Mouse (Mus musculus) retina, embryonic 14.5 days (tissue): ENCODE measurements around the gene Smg6.
"Not testable (repeated sequence)": the region's sequence is repeated elsewhere in the genome, so short reads cannot be mapped to it uniquely, and the experiment has no call there.

ENCODE experiments used
- DNase-seq: peaks from one replicate; pipeline ENCODE4 v3.0.0-alpha.2; 2015; ENCODE audit warnings: low spot score

Smg6 gene

DNA sequence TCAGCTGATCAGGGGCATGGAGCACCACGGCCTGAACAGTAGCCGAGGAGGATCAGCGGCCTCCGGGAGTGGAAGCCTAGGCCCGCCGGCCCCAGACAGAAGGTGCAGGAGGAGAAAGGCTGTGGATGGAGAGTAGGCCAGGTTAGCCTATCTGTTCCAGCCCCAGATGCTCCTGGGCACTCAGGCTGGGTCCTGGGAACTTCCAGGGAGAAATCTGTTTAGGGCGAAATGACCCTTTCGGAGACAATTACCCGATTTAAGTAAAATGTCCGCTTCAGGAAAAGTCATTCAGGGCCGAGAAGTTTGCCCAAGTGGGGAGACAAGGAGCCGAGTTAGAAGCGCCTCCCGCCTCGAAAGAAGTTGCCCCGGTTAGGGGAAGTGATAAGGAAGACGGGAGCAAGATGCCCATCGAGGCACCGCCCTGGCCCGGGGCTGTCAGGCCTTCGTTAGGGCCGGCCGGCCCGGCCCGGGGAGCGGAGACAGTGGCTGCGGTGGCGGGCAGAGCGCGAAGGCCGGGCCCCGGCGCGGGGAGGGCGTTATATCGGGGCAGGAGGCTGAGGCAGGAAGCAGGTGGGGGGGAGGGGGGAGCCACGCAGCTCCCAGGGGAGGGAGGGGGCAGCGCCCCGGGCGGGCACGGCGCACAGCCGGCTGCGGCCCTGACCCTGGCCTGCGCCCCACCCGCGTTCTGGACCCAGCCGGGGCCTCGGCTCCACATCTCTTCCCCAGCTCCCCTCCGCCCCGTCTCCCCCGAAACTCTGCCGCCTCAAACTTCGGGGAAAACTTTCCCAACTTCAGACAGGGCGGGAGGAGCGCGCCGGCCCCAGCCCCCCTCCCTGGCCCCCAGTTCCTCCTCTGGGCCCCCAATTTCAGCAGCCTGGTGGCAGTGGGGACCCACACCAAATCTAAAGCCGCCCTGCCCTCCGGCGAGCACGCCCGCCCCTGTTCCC lies 242.3 kb downstream of the Smg6 start:
- DNase-seq: no peak

DNA sequence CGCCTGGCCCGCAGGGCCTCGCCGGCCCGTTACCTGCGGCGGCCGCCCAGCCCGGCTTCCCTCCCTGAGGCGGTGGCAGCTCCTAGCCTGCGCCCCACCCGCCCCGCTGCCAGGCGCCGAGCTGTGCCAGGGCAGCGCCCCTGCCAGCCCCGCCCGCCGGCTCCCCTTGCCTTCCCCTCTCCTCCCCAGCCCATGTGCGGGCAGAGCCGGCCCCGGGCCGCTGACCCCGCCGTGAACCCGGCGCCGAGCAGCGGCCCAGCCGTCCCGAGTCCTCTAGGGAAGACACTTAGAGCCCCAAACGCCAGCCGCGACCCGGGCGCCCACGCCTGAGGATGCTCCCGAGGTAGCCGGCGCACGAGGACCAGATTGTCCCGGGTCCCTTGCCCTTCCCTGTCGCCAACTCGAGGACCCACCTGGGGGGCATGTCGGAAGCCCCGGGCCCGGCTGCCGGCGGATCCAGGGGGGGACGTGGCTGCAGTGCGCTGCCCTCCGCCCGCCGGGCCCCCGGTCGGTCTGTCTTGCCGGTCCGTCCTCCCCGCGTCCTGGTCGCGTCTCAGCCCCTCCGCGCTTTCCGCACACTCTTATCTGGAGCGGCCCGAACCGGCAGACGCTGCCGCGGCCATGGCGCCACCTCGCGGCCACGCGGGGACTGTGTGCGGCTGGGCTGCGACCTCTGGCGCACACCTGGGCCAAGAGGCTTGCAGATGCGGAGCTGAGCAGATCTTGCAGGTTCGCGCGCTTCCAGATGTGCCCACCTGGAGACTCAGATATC lies 243.2 kb downstream of the Smg6 start:
- peak; percentile 80 for DNase-seq

DNA sequence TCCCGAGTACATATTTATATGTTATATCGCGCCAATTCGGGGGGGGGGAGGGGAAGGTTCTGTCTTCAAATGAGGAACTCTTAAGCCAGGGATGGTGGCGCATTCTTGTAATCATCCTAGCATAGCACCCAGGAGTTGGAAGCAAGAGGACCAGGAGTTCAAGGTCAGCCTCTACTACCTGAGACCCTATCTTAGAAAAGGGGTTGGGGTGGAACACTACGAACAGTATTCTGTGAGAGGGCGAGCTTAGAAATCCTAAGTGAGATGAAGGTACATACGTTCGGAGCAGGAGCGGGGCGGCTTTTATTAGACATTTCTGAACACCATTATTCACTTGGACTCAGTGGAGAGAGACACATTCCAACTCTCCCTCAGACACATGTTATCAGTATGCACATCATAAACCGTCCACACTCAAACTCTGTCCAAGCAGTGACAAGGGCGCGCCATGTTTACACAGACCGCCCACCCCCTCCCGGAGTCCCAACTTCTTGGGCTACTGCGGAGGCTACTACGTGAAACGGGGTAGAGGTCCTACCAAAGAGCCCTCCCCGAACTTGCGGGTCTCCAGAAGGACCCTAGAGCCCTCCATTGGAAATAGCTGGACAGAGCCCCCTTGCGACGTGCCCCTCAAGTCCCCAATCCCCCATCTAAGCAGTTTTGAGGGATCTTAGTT lies 243.9 kb downstream of the Smg6 start, which contains the start of gene Hic1:
Hic1 (minus strand) TSS at position 115 of the 676 bp plus-strand sequence.
- DNase-seq: no peak

DNA sequence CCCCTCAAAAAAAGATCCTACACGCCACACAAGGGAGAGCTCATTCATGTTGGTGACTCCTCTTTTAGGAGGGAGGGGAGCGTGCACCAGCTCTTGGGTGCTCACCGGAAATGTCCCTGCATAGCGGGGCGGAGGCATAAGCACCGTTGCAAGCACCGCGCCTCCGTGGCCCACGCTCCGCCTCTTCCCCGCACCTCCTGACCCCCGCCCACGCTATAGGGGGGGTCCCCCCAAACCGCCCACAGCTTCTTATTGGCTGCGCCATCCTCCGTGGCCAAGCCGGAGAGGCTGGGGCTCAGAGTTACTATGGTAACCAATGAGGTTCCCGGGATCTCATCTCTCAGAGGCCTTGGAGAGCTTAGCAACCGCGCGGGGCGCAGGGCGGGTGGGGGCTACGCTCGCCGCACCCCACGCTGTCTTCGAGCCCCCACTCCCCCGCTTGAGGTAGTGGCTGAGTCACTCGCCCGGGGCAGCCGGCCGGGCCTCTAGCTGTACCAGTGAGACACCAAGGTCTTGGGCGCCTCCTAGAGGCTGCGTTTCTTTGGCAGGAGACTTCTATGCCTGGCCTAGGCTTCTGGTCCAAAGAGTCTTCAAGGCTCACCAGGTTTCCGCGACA lies 244.6 kb downstream of the Smg6 start:
- peak; percentile 95 for DNase-seq

DNA sequence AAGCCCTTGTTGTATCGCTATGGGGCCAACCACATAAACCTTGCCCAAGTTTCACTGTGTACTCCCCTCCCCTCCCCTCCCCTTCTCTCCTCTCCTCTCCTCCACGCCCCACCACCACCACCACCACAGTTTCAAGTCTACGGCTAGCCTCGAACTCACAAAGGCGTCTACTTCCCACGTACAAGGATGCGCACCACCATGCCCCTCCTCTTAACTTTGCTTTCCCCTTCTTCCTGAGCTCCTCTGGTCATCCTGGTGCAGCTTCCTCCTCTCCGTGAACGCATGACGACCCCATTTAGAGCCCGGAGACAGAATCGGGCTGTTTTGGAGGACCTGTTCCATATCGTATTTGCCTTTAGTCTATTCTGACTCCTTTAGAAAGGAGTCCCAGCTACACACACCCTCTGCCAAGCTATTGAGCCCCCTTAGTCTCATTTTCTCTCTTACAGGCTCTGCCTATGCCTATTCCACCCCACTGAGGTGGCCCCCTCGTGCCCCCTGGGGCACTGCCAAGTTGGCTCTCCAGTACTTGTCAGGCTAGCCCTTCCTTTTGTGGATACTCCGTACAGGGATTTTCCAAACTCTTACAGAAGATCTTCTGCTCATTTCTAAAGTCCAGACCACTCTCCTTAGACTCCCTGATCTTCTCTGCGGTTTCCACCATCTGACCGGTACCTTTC lies 245.7 kb downstream of the Smg6 start:
- no peak for DNase-seq

DNA sequence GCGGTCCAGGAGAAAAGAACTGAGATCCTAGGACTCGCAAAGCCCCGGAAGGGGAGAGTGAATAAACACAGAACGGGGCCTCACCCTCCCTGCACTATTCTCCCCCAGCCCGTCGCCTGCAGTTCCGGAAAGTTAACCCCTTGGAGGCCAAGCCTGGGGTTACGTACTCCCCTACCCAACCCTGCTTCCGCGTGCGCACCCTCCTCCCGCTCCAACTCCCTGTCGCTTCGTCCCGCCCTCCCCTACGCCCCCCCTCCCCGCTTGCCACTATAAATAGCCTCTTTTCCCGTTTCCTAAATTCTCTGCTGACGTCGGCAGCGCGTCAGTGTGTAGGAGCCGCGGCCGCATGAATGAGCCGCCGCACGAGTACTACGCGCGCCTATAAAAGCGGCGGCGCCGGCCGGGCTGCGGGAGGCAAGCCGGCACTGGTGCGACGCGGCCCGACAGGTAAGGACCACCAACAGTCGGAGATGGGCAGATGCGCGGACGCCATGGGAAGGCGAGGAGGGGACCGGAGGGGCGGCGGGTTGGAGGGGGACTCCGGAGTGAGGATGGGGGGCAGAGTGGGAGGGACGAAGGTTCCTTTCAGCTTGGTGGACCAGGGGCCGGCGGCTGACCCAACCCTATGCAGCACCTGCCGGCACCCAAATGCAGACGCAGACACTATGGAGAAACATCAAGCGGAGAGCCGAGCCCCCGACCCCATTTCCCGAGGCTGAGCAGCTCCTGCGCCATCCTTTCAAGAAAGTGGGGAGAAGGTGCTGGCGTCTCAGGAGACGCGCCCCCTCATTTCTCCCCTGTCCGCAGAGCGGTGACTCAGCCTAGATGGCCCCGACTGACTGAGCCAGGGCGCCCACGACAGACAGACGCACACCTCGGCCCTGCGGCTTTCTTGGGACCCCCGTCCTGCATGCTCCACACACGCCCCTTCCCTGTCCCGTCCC lies 246.8 kb downstream of the Smg6 start:
- no peak for DNase-seq

DNA sequence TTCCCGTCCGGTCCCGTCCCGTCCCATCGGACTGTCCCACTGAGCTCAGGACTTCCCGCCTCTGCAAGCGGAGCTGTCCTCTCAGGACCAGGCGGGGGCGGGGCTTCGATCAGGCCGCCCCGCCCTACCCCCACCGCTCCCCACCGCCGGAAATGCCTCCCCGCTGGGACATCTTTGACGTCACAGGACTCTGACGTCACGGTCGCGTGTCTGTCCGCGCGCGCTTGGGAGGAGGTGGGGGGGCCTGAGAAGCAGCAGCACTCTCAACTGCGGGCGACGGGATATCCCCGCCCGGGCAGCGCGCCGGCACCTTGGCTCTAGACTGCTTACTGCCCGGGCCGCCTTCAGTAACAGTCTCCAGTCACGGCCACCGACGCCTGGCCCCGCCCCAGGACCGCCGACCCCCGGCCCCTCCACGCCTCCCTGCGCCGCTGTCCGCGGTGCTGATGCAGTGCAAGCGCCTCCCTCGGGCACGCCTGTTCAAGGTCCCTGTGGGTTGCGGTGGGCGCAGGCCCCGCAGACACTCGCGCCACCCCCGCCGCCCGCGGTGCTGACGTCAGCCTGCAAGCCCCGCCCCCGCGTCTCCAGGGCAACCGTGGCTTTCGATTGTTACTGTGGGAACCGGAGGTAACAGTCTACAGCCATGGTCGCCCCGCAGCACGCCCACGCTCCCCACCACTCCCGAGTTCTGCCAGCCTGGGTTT lies 247.6 kb downstream of the Smg6 start:
- peak; percentile 84 for DNase-seq

DNA sequence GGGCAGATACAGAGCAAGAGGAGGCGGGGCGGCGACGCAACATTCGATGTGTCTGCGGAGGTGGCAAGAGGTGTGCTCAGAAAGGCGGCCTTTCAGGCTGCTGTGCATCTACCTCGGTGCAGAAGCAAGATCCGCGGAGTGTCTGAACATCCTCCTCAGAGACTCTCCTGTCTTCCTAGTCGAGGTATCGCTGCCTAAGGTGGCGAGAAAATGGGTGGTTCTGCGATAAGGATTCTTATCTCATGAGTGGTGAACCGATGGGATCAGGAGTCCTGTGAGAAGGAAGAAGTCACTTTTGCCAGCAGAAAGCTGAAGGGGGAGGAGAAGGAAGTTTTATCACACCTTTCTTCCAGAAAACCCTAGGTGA lies 248.2 kb downstream of the Smg6 start:
- DNase-seq: no peak

DNA sequence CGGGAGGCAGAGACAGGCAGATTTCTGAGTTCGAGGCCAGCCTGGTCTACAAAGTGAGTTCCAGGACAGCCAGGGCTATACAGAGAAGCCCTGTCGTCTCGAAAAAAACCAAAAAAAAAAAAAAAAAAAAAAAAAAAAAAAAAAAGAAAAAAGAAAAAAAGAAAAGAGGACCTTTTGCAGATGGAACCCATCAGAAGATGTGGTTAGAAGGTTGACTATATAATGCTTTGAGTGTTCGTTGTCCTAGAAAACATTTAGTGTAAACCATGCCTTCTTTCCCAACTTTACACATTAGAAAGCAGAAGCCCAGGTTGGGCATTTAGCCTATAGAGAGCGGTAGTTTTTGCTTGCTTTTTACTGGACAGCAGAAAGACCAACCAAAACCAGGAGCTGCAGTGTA lies 249.0 kb downstream of the Smg6 start:
- not testable (repeated sequence) for DNase-seq

DNA sequence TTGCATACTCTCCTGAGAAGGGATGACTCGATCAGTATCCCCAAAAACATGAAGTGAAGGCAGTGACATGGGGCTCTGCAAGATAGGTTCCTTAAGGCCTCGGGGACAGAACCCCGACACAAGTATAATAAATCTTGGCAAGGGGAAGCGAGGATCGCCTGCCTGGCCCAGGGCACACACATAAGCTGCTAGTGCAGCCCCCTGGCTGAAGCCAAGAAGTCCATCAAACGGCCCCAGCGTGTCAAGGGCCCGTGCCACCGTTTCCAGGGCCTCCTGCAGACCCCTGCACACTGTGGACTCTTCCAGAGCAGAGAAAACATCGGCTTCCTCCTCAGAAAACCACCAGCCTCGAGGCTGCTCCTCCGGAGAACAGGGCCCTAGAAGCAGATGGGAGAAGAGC lies 252.4 kb downstream of the Smg6 start:
- no peak for DNase-seq

DNA sequence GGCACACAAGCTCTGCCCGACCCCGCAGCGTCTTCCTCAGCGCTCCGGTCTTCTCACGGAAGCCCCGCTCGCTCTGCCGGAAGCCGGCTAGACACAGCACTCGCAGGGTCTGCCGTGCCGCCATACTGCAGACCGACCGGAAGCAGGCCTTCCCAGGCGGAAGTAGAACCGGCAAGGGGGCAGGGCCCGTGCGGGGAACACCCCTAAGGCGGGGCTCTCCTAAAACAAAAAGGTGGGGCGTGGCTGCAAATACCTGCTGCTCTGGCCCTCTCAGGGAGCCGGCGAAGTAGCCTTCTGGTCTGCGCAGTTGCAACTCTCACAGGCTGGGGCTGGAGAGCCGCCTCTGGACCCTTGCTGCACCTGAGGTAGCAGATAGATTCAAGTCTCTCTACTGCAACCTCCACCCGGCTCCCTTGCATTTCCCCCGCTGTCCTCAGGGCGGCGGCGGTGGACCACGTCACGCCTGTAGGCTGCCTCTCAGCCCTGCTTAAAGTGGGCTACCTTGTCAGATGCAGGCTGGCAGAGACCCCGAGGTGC lies 253.1 kb downstream of the Smg6 start, which contains the start of gene Ovca2:
Ovca2 (minus strand) TSS at position 164 of the 537 bp plus-strand sequence.
- DNase-seq: peak; percentile 92

DNA sequence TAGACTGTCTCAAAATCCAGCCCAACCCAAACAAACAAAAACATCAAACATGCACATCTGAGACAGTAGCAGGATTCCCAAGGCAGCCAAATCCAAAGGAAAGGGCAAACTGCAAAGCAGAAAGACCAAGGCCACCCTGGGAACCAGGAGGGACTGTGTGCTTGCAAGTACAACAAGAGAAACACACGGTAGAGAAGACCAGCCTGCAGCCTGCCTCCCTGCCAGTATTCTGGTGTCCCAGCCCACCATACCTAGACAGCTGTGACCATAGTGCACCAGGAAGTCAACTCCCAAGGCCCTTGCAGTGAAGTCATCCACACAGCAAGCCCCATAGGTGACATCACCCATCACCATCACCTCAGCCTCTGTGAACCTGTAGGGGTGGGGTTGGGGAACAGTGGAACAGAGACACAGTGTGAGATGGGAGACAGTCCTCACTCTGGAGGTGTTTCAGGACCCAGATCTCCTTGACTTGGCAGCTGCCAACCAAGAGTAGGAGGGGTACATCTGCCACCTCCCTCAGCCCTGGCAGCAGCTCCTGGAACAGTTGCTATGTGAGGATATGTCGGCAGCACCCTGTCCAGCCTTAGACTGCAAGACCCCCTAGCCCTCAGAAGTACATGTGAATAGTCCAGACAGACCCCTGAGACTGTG lies 258.4 kb downstream of the Smg6 start:
- no peak for DNase-seq

DNA sequence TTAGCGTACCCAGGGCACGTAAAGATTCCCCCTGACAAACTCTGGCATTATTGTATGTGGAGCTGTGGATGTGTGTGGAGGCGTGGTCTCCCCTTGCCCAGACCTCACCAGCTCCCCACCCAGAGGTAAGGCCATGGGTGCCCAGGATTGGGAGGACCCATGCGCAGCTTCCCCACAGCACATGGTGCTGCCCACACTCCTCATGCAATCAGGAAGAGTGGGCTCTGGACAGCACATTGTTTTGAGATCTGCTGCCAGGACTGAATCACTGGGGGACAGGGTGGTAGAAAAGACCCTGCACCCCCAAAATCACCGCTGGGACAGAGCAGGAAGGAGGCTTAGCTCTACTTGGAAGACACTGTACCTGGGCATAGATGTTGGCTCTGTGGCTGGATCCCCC lies 258.9 kb downstream of the Smg6 start:
- DNase-seq: no peak

DNA sequence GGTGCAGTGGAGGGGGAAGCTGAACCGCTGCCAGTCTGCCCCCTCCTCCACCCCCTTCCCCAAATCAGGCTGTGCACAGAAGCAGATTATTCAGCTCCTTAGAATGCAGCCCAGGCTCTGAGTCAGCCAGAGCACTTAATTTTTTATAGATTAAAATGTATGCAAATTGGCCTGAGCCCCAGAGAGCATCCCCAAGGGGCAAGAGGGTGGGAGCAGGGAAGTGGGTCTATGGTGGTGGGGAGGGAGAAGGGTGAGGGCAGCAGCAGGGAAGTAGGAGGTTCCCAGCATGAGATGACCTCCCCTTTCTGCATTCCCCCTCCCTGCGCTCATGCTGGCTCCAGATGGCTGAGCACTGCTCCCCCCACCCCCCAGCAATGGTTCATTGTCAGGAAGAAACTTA lies 259.4 kb downstream of the Smg6 start:
- no peak for DNase-seq

DNA sequence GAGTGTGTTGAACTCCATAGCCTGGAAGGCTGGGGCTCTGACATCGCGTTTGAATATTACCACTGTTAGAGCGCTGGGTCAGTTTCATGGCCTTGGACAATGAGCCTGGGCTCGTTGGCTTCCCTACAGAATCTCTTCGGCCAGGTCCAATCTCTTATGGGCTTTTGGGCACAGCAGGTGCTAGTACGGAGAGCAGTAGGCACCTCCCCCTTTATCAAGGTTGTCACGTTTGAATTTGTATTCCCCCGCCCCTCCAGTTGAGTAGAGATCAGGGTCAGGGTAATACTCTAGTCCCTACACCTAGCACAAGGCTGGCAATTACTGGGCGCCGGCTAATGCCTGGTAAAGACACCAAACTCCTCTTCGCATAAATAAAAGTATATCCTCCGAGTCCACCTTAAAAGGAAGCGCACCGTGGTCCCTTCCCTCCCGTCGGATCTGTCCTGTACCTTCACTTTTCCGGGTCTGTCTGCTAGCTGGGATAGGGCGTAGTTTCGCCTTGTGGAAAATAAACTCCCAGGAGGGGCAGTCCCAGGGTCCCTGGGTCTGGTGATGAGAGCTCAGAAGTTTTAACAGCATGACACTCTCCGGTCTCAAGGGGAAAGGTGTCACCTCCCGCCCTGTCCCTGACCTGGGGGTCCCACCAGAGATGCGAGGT lies 264.2 kb downstream of the Smg6 start:
- no peak for DNase-seq

DNA sequence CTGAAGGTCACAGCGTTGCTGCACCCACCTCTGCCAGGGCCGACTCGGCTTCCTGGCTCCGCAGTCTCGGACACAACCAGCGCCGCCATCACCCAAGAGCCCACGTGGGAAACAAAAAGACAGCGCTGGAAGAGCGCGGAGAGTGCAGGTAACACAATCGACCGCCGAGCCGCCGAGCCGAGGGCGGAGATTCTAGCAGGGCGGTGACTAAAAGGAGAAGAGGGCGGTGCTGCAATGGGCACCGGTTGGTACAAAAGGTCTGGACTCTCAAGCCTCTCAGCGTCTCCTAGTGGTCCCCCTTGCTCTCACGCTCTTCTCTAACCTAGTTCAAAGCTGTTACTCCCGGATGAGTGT lies 264.7 kb downstream of the Smg6 start:
- peak; percentile 92 for DNase-seq

DNA sequence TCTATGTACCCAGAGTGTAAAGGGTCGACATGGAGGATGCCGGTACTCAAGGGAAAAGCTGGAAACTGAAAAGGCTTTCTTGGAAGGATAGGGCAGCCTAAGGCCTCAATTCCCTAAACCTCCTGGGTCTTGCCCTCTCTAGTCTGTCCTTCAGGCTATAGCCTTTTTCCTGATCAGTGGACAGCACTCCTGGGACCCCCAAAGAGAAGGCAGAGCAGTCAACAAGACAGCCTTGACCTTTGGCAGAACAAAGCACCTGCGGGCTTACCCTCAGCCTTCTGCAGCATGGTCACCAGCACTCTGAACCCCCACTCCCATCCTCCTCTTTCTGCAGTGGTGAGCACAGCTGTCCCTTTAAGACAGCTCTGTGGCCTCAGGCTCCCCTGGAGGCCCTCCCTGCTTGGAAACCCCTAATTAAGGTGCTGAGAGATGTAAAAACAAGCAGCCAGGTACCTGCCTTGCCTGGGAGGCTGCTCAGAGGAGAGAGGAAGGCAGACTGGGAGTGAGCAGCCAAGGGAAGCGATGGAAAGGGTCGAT lies 265.4 kb downstream of the Smg6 start, which contains the start of gene Dph1:
Dph1 (minus strand) TSS at position 337 of the 537 bp plus-strand sequence.
- no peak for DNase-seq

DNA sequence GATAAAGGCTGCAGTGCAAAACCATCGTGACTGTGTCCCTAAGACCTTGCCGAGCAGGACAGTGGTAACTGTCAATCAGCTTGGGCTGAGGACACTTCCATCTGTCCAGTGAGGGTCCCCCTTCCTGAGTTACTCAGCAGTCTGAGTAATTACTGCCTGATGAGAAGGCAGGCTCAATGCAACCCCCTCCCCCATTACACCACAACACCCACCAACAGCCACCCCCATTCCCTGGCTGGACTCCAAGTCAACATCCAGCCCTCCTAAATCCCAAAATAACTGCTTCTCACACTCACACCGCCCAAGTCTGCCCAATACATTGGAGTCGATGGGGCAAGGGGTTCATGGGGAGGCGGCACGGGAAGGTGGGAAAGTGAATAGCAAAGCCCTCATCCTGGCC lies 266.2 kb downstream of the Smg6 start:
- no peak for DNase-seq
